Mouse (Mus musculus): Measurements from ENCODE around the gene Fam126a.
"Not testable (repeated sequence)": the region's sequence is repeated elsewhere in the genome, so short reads cannot be mapped to it uniquely, and the experiment has no call there.

The Fam126a gene

DNA sequence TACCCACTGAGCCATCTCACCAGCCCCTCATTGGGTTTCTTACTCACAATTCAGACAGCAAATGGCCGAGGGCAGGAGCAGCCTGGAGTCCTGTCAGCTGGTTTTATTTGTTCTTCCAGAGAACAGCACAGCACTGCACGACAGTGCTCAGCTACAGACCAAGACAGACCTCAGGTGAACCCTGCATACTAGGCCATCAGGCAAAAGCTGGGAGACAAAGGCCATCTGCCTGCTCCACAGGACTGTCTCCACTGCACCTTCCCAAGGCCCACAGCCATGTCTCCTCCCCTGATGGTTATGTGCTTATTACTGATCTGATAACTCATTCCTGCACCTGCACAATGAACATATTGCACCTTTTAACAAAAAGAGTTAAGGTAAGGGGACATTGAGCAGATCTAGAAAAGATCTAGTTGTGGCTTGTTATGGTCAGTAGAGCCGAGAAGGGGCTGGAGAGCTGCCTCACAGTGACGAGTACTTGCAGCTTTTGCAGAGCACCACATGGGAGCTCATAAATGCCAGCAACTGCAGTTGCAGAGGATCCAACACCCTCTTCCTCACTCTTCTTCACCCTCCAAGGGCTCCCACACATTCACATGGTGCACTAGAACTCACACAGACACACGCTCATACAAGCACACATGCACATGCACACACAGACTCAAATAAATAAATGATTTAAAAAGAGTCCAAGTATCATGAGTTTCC lies 137.2 kb downstream of the Fam126a start:
- DNase-seq: peak; percentile 9

- DNase-seq: peak; percentile 24
Observed at GRCm38 (mm10) chr5:23890734-23891133, 139.8 kb downstream of the Fam126a start.

GRCm38 (mm10) chr5:23889461-23889860 lies 141.0 kb downstream of the Fam126a start:
- no peak for DNase-seq

DNA sequence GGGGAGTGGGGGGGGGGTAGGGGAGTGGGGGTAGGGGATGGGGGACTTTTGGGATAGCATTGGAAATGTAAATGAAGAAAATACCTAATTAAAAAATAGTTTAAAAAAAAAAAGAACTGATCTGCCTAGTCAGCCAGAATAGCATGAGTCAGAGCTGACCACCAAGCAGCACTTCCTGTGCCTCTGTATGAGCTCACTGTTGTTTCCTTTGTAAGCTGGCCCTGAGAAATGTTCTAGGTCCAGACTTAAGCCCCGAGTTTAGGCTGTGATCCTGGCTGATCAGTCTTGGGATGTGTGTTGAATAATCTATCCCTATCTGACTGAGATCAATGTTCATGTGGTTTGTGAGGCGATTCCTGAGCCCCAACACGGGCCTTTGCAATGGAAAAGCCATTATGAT lies 143.4 kb downstream of the Fam126a start:
- no peak for DNase-seq

DNA sequence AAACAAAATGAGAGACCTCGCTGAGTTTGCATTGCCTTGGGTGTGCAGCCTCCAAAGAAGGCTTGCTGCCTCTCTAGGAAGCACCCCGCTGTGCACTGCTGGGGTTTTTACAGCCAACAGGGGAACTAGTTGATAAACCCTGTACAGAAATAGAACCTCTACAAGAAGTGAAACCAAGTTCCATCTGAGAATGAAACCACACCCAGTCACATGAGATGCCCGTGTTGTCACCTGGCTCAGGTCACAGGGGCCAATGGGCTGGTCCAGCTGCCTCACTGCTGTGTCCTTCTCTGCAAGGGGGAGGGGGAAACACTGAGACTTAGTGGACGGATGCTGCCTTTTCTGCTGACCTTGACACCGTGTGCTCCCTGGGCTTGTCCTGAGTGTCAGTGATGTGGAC lies 156.0 kb downstream of the Fam126a start:
- no peak for DNase-seq

- no peak for DNase-seq
Observed at GRCm38 (mm10) chr5:23872586-23872985, 157.9 kb downstream of the Fam126a start.

DNA sequence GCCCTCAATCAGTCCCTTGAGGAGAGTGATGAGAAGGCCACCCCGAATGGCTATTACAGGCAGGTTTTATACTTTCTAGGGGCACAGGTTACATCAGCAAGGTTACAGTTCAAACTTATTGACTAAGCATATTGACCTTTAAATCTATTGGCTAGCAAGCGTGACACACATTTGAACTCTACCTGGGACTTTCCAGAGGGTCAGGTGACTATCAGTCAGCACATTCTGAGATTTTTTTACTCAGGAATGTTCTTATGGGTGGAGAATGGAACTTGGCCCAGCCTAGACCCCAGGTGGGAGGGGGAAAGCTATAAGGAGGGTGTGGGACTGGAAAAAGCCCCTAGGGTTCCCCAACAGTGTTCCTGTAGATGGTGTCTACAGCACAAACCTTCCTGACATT lies 159.2 kb downstream of the Fam126a start:
- DNase-seq: not testable (repeated sequence)

- no peak for DNase-seq
Observed at GRCm38 (mm10) chr5:23865941-23866340, 164.5 kb downstream of the Fam126a start.

All from cerebellum, adult 11 months (tissue).